Mouse (Mus musculus) bone marrow macrophage, adult 2 months (primary cell): ENCODE data around the gene Taldo1.

Source experiments
- CTCF ChIP-seq: IDR thresholded peaks from 2 replicates; pipeline ENCODE4 v1.5.1; 2012; ENCODE audit warnings: low read depth, mild to moderate bottlenecking, low read length, moderate library complexity
- POLR2A ChIP-seq: IDR thresholded peaks from 2 replicates; pipeline ENCODE4 v1.6.1; 2012; ENCODE audit warnings: mild to moderate bottlenecking, low read depth, low read length, borderline replicate concordance

- no peak for TF ChIP-seq CTCF
- TF ChIP-seq POLR2A = no peak
Measured at GRCm38 (mm10) chr7:141365049-141365445, 27.0 kb upstream of the Taldo1 start.
